Mouse (Mus musculus): ENCODE results near the gene Taar8a. TPM values are rescaled to one million over a fixed set of nuclear protein-coding genes. Genes with fewer than 3 reads are reported as not detected.
"Not testable (repeated sequence)": the region's sequence is repeated elsewhere in the genome, so short reads cannot be mapped to it uniquely, and the experiment has no call there.

Gene Taar8a
- polyA plus RNA-seq, 1 experiment from 2014 or later, result not detected

DNA sequence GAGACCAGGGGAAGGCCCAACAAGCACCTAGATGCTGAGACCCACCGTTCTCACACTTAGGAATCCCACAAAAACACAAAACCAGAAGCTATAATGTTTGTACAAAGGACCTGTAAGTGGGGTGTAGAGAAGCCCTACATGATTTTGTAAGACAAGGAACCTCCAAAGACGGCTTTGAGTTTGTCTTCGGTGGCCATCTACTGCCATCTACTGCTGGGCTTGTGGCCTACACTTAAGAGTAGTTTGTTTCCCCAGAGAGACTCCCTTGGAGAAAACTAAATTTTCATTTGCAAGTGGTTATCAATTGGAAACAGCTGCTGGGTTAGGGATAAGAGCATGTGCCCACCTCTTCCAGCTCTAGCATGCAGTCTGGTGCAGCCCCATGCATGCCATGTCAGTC, 3.9 kb downstream of the Taar8a start:
- Histone ChIP-seq H3K4me1 (ENCODE audit: control insufficient read depth, insufficient read depth, low read length) (no peaks in the 10 kb centered on the region), H3K9ac (ENCODE audit: low read length) (no peak overlapping the region), H3K4me2 (ENCODE audit: low read length) (no peak overlapping the region), H3K27me3 (replicated peaks; ENCODE audit: control insufficient read depth, insufficient read depth, low read length) (no peaks in the 10 kb centered on the region), H3K27ac (ENCODE audit: low read depth, low read length) (no peak overlapping the region), H3K9me3 (replicated peaks; ENCODE audit: control insufficient read depth, low read length) (no peaks in the 10 kb centered on the region), H3K4me3 (ENCODE audit: low read depth, low read length) (no peak overlapping the region), H3K36me3 (ENCODE audit: control insufficient read depth, insufficient read depth, low read length) (no peaks in the 10 kb centered on the region)
- 45% methylated on average over 3 of the region's 3 CpGs for WGBS
- ATAC-seq (no peak), DNase-seq (ENCODE audit: low spot score) (peak; percentile 61)

DNA sequence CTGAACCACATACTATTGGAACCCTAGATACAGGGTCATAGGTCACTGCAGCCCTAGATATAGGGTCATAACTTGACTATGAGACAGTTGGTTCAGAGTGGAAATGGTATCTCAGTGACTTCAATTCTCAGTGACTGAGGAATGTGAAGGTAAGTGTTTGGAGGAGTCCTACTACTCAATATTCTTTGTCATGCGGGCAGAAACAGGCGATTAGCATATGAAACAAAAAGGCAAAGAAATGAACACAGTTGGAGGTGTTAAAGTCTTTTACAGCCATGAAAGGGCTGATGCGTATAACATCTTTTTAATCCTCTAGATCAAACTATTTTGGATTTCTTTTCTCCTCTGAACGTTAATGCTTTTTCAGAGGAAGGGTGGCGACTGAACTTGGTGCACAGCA, 9.6 kb downstream of the Taar8a start:
- Histone ChIP-seq H3K27me3 (replicated peaks; ENCODE audit: control insufficient read depth, insufficient read depth, low read length) (no peaks in the 10 kb centered on the region), H3K4me3 (ENCODE audit: low read depth, low read length) (no peak overlapping the region), H3K36me3 (ENCODE audit: control insufficient read depth, insufficient read depth, low read length) (no peaks in the 10 kb centered on the region), H3K27ac (ENCODE audit: low read depth, low read length) (no peak overlapping the region), H3K4me2 (ENCODE audit: low read length) (no peak overlapping the region), H3K4me1 (ENCODE audit: control insufficient read depth, insufficient read depth, low read length) (no peaks in the 10 kb centered on the region), H3K9me3 (replicated peaks; ENCODE audit: control insufficient read depth, low read length) (no peaks in the 10 kb centered on the region), H3K9ac (ENCODE audit: low read length) (no peak overlapping the region)
- DNase-seq (ENCODE audit: low spot score) (no peak), ATAC-seq (no peak)
- WGBS, result 26% methylated on average over 5 of the region's 5 CpGs

DNA sequence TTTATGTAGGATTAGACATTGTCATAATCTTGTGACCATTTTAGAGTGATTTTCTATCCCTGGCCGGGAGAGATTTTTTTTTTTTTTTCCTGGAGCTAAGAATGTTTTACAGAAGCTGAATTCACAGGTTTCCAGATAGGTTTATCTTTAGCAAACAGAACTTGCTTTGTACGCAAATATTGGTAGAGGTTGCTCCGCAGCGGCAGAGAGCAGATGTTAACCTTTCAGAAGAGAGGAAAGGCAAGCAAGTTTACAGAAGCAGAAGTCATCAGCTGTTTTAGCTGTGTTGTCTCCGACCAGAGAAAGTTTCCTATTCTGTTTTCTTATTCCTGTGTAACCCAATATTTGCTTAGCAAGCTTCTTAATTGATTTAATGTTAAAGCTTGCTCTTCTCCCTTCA, 10.3 kb downstream of the Taar8a start:
- Histone ChIP-seq H3K4me2 (ENCODE audit: low read length) (no peak overlapping the region), H3K27me3 (replicated peaks; ENCODE audit: control insufficient read depth, insufficient read depth, low read length) (no peaks in the 10 kb centered on the region), H3K9me3 (replicated peaks; ENCODE audit: control insufficient read depth, low read length) (no peaks in the 10 kb centered on the region), H3K4me1 (ENCODE audit: control insufficient read depth, insufficient read depth, low read length) (no peaks in the 10 kb centered on the region), H3K27ac (ENCODE audit: low read depth, low read length) (no peak overlapping the region), H3K9ac (ENCODE audit: low read length) (no peak overlapping the region), H3K36me3 (ENCODE audit: control insufficient read depth, insufficient read depth, low read length) (no peaks in the 10 kb centered on the region), H3K4me3 (ENCODE audit: low read depth, low read length) (no peak overlapping the region)
- ATAC-seq, result no peak
- WGBS, result 90% methylated on average over 5 of the region's 5 CpGs
- no peak for DNase-seq (ENCODE audit: low spot score)

DNA sequence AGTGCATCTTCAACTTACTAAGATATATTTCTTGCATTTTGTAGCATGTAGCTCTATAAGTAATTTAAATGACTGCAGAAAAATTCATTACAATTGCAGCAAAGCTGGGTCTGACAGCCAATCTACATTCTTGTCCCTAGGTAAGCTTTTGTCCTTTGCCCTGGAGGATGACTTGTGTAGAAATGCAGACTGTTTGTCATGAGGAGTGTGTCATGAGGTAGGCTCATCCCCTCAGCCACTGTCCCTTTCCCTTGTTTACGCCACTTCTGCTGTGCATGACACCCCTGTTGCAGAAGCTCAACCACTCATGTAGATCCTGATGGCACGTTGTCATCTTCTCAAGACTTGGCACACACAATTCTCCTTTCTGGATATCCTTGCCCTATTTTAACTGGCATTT, 10.9 kb downstream of the Taar8a start:
- H3K36me3 ChIP-seq (ENCODE audit: control insufficient read depth, insufficient read depth, low read length), result no peaks in the 10 kb centered on the region
- DNase-seq (ENCODE audit: low spot score) (no peak), ATAC-seq (no peak)
- H3K27me3 ChIP-seq (replicated peaks; ENCODE audit: control insufficient read depth, insufficient read depth, low read length), result no peaks in the 10 kb centered on the region
- no peak overlapping the region for H3K27ac ChIP-seq (ENCODE audit: low read depth, low read length)
- H3K9me3 ChIP-seq (replicated peaks; ENCODE audit: control insufficient read depth, low read length), result no peaks in the 10 kb centered on the region
- H3K9ac ChIP-seq (ENCODE audit: low read length), result no peak overlapping the region
- H3K4me2 ChIP-seq (ENCODE audit: low read length), result no peak overlapping the region
- WGBS, result 88% methylated on average over 2 of the region's 2 CpGs
- no peak overlapping the region for H3K4me3 ChIP-seq (ENCODE audit: low read depth, low read length)
- no peaks in the 10 kb centered on the region for H3K4me1 ChIP-seq (ENCODE audit: control insufficient read depth, insufficient read depth, low read length)

DNA sequence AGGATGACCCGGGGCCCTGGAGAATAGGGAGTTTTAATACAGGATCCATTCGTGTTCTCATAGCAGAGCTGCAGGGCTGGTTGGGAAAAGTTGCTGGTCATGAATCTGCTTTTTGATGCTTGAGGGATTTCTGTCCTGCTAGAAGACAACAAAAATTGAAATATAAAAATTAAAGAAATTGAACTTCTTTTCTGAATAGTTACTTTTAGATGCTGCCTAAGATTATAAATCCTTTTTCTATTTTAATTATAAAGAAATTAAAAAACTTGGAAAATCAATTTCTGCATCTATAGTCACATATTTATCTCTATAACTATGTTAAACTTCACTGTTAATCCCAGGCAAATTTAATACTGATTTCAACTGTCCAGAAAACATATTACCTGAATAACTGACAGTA, 15.9 kb downstream of the Taar8a start, which contains the start of gene Taar8b:
Gene Taar8b (minus strand): TSS at position 101 of the 400 bp plus-strand sequence.
- DNase-seq (ENCODE audit: low spot score) (no peak), ATAC-seq (no peak)
- Histone ChIP-seq H3K4me2 (ENCODE audit: low read length) (no peak within 1 kb of the TSS), H3K36me3 (ENCODE audit: control insufficient read depth, insufficient read depth, low read length) (no peaks in the 10 kb centered on the region), H3K4me1 (ENCODE audit: control insufficient read depth, insufficient read depth, low read length) (no peaks in the 10 kb centered on the region), H3K9ac (ENCODE audit: low read length) (no peak within 1 kb of the TSS), H3K9me3 (replicated peaks; ENCODE audit: control insufficient read depth, low read length) (no peaks in the 10 kb centered on the region), H3K27ac (ENCODE audit: low read depth, low read length) (no peak within 1 kb of the TSS), H3K27me3 (replicated peaks; ENCODE audit: control insufficient read depth, insufficient read depth, low read length) (no peaks in the 10 kb centered on the region), H3K4me3 (ENCODE audit: low read depth, low read length) (no peak within 1 kb of the TSS)
- WGBS, result 84% methylated on average over 2 of the region's 2 CpGs

DNA sequence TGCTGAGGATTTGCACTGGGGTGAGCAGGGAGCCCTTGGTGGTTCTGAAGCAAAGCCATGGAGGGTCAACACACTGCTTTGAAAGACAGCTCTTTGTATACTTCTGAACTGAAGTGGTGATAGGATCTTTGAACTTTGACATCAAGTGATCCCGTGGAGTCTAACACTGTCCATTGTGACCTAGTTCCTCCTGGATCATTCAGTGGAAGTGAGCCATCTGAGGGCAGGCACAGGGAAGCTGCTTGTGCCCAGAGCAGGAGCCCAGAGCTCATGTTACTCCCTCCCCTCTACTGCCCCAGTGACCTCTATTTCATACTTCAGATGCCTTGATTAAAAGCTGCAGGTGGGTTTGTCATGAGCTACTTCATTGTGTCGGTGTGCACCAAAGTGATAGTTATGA, 20.7 kb downstream of the Taar8a start:
- H3K27ac ChIP-seq (ENCODE audit: low read depth, low read length); H3K36me3 ChIP-seq (ENCODE audit: control insufficient read depth, insufficient read depth, low read length); H3K27me3 ChIP-seq (replicated peaks; ENCODE audit: control insufficient read depth, insufficient read depth, low read length); H3K4me3 ChIP-seq (ENCODE audit: low read depth, low read length); H3K4me1 ChIP-seq (ENCODE audit: control insufficient read depth, insufficient read depth, low read length); ATAC-seq; H3K4me2 ChIP-seq (ENCODE audit: low read length); DNase-seq (ENCODE audit: low spot score); H3K9ac ChIP-seq (ENCODE audit: low read length); H3K9me3 ChIP-seq (replicated peaks; ENCODE audit: control insufficient read depth, low read length): not testable (repeated sequence)
- 87% methylated on average over 2 of the region's 2 CpGs for WGBS

DNA sequence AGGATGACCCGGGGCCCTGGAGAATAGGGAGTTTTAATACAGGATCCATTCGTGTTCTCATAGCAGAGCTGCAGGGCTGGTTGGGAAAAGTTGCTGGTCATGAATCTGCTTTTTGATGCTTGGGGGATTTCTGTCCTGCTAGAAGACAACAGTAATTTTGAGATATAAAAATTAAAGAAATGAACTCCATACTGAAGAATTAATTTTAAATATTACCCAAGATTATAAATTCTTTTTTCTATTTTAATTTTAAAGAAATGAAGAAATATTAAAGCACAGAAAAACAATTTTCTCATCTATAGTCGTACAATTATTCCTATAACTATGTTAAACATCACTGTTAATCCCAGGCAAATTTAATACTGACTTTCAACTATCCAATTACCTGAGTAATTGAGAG, 25.5 kb downstream of the Taar8a start, which contains the start of gene Taar8c:
Gene Taar8c (minus strand): TSS at position 101 of the 400 bp plus-strand sequence.
- ATAC-seq; H3K9ac ChIP-seq (ENCODE audit: low read length); H3K27me3 ChIP-seq (replicated peaks; ENCODE audit: control insufficient read depth, insufficient read depth, low read length); H3K27ac ChIP-seq (ENCODE audit: low read depth, low read length); H3K4me2 ChIP-seq (ENCODE audit: low read length); H3K9me3 ChIP-seq (replicated peaks; ENCODE audit: control insufficient read depth, low read length); H3K4me1 ChIP-seq (ENCODE audit: control insufficient read depth, insufficient read depth, low read length); DNase-seq (ENCODE audit: low spot score); H3K36me3 ChIP-seq (ENCODE audit: control insufficient read depth, insufficient read depth, low read length); H3K4me3 ChIP-seq (ENCODE audit: low read depth, low read length): not testable (repeated sequence)
- WGBS, result 86% methylated on average over 1 of the region's 3 CpGs

DNA sequence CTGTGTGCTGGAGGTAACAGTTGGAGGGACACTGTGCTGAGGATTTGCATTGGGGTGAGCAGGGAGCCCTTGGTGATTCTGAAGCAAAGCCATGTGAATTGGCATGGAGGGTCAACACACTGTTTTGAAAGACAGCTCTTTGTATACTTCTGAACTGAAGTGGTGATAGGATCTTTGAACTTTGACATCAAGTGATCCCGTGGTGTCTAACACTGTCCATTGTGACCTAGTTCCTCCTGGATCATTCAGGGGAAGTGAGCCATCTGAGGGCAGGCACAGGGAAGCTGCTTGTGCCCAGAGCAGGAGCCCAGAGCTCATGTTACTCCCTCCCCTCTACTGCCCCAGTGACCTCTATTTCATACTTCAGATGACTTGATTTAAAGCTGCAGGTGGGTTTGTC, 27.0 kb downstream of the Taar8a start:
- not testable (repeated sequence) for DNase-seq (ENCODE audit: low spot score); H3K4me3 ChIP-seq (ENCODE audit: low read depth, low read length); H3K36me3 ChIP-seq (ENCODE audit: control insufficient read depth, insufficient read depth, low read length); H3K4me2 ChIP-seq (ENCODE audit: low read length); H3K27me3 ChIP-seq (replicated peaks; ENCODE audit: control insufficient read depth, insufficient read depth, low read length); ATAC-seq; H3K9me3 ChIP-seq (replicated peaks; ENCODE audit: control insufficient read depth, low read length); H3K4me1 ChIP-seq (ENCODE audit: control insufficient read depth, insufficient read depth, low read length); H3K27ac ChIP-seq (ENCODE audit: low read depth, low read length); H3K9ac ChIP-seq (ENCODE audit: low read length)
- 70% methylated on average over 1 of the region's 1 CpGs for WGBS

DNA sequence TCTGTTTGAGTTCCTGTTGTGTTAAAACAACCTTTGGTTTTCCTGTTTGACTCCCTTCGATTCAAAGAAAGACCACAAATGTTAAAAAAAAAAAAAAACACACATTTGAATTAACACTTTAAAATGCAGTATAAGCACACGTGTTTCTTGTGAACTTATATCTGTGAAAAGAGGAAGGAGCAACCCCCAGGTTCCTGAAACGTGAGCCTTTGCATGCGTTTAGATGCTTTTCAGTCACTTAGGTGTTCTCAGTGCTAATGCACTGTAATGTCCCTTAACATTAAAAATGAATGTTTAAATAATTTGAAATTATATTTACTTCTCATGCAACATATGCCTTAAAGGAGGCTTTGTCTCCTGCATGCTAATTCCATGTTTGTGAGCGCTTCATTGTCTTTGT, 31.4 kb downstream of the Taar8a start:
- H3K27me3 ChIP-seq (replicated peaks; ENCODE audit: control insufficient read depth, insufficient read depth, low read length), result no peaks in the 10 kb centered on the region
- 49% methylated on average over 5 of the region's 5 CpGs for WGBS
- no peaks in the 10 kb centered on the region for H3K36me3 ChIP-seq (ENCODE audit: control insufficient read depth, insufficient read depth, low read length)
- H3K27ac ChIP-seq (ENCODE audit: low read depth, low read length), result no peak overlapping the region
- H3K9me3 ChIP-seq (replicated peaks; ENCODE audit: control insufficient read depth, low read length), result no peaks in the 10 kb centered on the region
- H3K4me2 ChIP-seq (ENCODE audit: low read length), result no peak overlapping the region
- no peak overlapping the region for H3K4me3 ChIP-seq (ENCODE audit: low read depth, low read length)
- 0 out of 2 replicates have a peak, but pooled peaks cover 3% of the 10 kb centered on the region for H3K4me1 ChIP-seq (ENCODE audit: control insufficient read depth, insufficient read depth, low read length)
- no peak overlapping the region for H3K9ac ChIP-seq (ENCODE audit: low read length)
- DNase-seq (ENCODE audit: low spot score) (no peak), ATAC-seq (no peak)
